Mouse (Mus musculus): ENCODE results near the gene Vps37d. TPM values are rescaled to one million over a fixed set of nuclear protein-coding genes. Genes with fewer than 3 reads are reported as not detected.
"Not testable (repeated sequence)": the region's sequence is repeated elsewhere in the genome, so short reads cannot be mapped to it uniquely, and the experiment has no call there.

Vps37d gene
- total RNA-seq, 1 experiment, result 2.0 TPM

DNA sequence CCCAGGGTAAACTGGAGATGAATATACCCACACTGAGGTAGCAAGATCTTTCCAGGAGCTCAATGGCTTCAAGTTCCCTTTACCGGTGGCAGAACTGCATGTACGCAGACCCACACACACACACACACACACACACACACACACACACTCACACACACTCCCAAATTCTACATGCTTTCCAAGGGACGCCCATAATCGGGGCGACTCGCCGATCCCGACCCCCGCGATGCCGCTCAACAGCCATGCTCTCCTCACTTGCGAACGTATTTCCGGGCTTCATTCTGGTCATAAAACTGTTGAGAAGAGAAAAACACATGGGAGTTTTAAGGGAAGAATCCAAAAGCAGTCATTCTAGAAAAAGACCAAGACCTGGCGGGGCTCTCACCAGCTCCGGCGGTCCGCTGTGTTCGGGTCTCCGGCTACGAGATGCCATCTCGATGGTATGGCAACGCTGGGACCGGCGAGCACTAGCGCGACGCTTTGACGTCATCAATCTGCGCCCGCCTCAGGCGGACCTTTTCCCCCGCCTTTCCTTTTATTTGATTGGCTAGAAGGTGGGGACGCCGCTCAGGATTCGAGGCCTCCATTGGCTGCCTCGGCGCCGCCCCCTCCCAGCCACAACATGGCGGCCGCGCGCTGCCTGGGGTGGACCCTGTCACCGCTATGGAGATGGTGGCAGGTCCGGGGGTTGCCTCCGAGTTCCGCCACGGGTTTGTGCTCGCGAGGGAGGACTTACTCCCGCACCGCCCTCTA lies 14.3 kb downstream of the Vps37d start, which contains the start of gene Dnajc30:
Dnajc30 (plus strand) TSS at position 574 of the 753 bp plus-strand sequence.
- H3K27ac ChIP-seq (ENCODE audit: insufficient read depth, low read depth, low read length, poor library complexity, severe bottlenecking), result no peak within 1 kb of the TSS
- peaks cover 16% of the 10 kb centered on the region for H3K36me3 ChIP-seq (ENCODE audit: control insufficient read depth, insufficient read depth, low read length, poor library complexity, severe bottlenecking)
- 0 out of 4 replicates have a peak, but pooled peaks cover 0 to 2% of the 10 kb centered on the region in 2 experiments for H3K4me1 ChIP-seq (ENCODE audit: control insufficient read depth in 2 of 2, insufficient read depth in 2 of 2, low read length in 2 of 2, poor library complexity in 1 of 2)
- peak within 1 kb of the TSS; percentile 90 to 99 for H3K4me3 ChIP-seq (ENCODE audit: insufficient read depth in 1 of 2, low read depth in 1 of 2, low read length in 2 of 2, poor library complexity in 1 of 2, severe bottlenecking in 1 of 2)
- peak within 1 kb of the TSS; percentile 80 for H3K9ac ChIP-seq (ENCODE audit: insufficient read depth, low read depth, low read length, poor library complexity, severe bottlenecking)
- no peaks in the 10 kb centered on the region for H3K9me3 ChIP-seq (ENCODE audit: control insufficient read depth, insufficient read depth, low read depth, low read length)
- DNase-seq (ENCODE audit: low read depth, low spot score), result peak; percentile 94
- in situ Hi-C loops (cut with MboI; ENCODE audit: low sequenced_read_pairs in 2 of 2, unreplicated experiment in 2 of 2), result no loop called here
- TF ChIP-seq ZNF384 (IDR thresholded peaks at IDR 0.05; ENCODE audit: low read depth, low read length) (no peak), HCFC1 (IDR thresholded peaks at IDR 0.05; ENCODE audit: borderline replicate concordance, insufficient read depth, low read length) (peak; percentile 84), CHD2 (IDR thresholded peaks at IDR 0.05; ENCODE audit: low read depth, low read length) (0 out of 2 replicates have a peak, but pooled peaks have one; percentile 69)

DNA sequence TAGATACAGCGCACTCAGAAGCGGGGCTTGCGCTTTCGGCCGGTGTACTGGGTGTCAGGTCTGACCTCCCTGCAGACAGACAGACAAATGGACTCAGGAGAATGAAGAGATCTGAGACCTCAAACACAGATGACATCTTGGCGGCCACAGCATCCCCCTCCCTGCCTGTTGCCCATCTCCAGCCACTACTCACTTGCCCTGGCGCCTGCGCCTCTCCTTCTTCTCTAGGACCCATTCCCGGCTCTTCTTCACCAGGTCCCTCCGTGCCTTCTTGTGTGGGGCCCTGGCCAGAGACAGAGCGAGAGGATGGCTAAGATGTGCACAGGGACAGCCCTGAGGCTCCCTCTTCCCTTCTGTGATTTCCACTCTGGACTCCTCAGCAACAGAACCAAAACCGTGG lies 24.7 kb downstream of the Vps37d start:
- Histone ChIP-seq H3K9me3 (ENCODE audit: control insufficient read depth, insufficient read depth, low read depth, low read length) (no peaks in the 10 kb centered on the region), H3K4me1 (ENCODE audit: control insufficient read depth in 2 of 2, insufficient read depth in 2 of 2, low read length in 2 of 2, poor library complexity in 1 of 2) (peaks cover 0 to 16% of the 10 kb centered on the region in 2 experiments; a peak in 2 of 4 replicates), H3K9ac (ENCODE audit: insufficient read depth, low read depth, low read length, poor library complexity, severe bottlenecking) (no peak overlapping the region), H3K36me3 (ENCODE audit: control insufficient read depth, insufficient read depth, low read length, poor library complexity, severe bottlenecking) (peaks cover 44% of the 10 kb centered on the region), H3K27ac (ENCODE audit: insufficient read depth, low read depth, low read length, poor library complexity, severe bottlenecking) (no peak overlapping the region), H3K4me3 (ENCODE audit: insufficient read depth in 1 of 2, low read depth in 1 of 2, low read length in 2 of 2, poor library complexity in 1 of 2, severe bottlenecking in 1 of 2) (no peak overlapping the region)
- no peak for TF ChIP-seq HCFC1 (IDR thresholded peaks at IDR 0.05; ENCODE audit: borderline replicate concordance, insufficient read depth, low read length)
- TF ChIP-seq CHD2 (IDR thresholded peaks at IDR 0.05; ENCODE audit: low read depth, low read length), result no peak
- no peak for TF ChIP-seq ZC3H11A (IDR thresholded peaks at IDR 0.05; ENCODE audit: borderline replicate concordance, low read depth, low read length)
- no peak for TF ChIP-seq ZNF384 (IDR thresholded peaks at IDR 0.05; ENCODE audit: low read depth, low read length)
- no peak for TF ChIP-seq MAFK (IDR thresholded peaks at IDR 0.05; ENCODE audit: insufficient read depth, low read depth, low read length)
- no peak for DNase-seq (ENCODE audit: low read depth, low spot score)
- in situ Hi-C loops (cut with MboI; ENCODE audit: low sequenced_read_pairs in 2 of 2, unreplicated experiment in 2 of 2), result no loop called here

DNA sequence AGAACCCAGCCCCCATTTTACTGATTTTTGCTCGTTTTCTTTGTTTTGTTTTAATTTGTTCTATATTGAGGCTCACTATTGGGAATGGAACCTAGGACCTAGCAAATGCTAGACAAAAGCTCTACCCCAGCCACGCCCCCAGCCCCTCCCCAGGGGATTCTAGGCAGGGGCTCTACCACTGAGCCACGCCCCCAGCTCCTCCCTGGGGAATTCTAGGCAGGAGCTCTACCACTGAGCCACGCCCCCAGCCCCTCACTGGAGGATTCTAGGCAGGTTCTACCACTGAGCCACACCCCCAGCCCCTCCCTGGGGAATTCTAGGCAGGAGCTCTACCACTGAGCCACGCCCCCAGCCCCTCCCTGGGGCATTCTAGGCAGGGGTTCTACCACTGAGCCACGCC lies 28.8 kb downstream of the Vps37d start:
- H3K9me3 ChIP-seq (ENCODE audit: control insufficient read depth, insufficient read depth, low read depth, low read length); H3K27ac ChIP-seq (ENCODE audit: insufficient read depth, low read depth, low read length, poor library complexity, severe bottlenecking); DNase-seq (ENCODE audit: low read depth, low spot score); H3K4me3 ChIP-seq (ENCODE audit: insufficient read depth in 1 of 2, low read depth in 1 of 2, low read length in 2 of 2, poor library complexity in 1 of 2, severe bottlenecking in 1 of 2); H3K9ac ChIP-seq (ENCODE audit: insufficient read depth, low read depth, low read length, poor library complexity, severe bottlenecking); in situ Hi-C loops (cut with MboI; ENCODE audit: low sequenced_read_pairs in 2 of 2, unreplicated experiment in 2 of 2): not testable (repeated sequence)
- Histone ChIP-seq H3K36me3 (ENCODE audit: control insufficient read depth, insufficient read depth, low read length, poor library complexity, severe bottlenecking) (peaks cover 25% of the 10 kb centered on the region), H3K4me1 (ENCODE audit: control insufficient read depth in 2 of 2, insufficient read depth in 2 of 2, low read length in 2 of 2, poor library complexity in 1 of 2) (peaks cover 0 to 17% of the 10 kb centered on the region in 2 experiments; a peak in 2 of 4 replicates)

DNA sequence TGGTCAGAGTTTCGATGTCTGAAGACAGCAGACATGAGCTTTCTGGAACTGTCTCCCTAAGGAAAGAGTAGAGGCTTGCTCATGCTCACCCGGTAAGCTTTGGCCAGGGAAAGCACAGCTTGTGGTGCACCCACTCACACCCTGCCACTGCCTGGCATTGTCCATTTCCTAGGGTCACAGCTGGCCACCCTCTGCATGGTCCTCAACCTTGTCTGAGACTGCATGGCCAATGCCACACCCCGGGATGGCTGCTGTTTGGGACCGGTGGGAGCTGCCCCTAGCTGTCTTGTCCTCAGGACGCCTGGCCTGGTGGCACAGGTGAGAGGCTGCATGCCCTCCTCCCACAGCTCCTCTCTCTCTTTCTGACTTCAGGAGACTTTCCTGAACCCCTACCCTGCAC lies 29.5 kb downstream of the Vps37d start:
- peaks cover 0 to 17% of the 10 kb centered on the region in 2 experiments; a peak in 2 of 4 replicates for H3K4me1 ChIP-seq (ENCODE audit: control insufficient read depth in 2 of 2, insufficient read depth in 2 of 2, low read length in 2 of 2, poor library complexity in 1 of 2)
- H3K27ac ChIP-seq (ENCODE audit: insufficient read depth, low read depth, low read length, poor library complexity, severe bottlenecking), result no peak overlapping the region
- no peak for DNase-seq (ENCODE audit: low read depth, low spot score)
- no peak overlapping the region for H3K9ac ChIP-seq (ENCODE audit: insufficient read depth, low read depth, low read length, poor library complexity, severe bottlenecking)
- H3K36me3 ChIP-seq (ENCODE audit: control insufficient read depth, insufficient read depth, low read length, poor library complexity, severe bottlenecking), result peaks cover 18% of the 10 kb centered on the region
- H3K9me3 ChIP-seq (ENCODE audit: control insufficient read depth, insufficient read depth, low read depth, low read length), result no peaks in the 10 kb centered on the region
- in situ Hi-C loops (cut with MboI; ENCODE audit: low sequenced_read_pairs in 2 of 2, unreplicated experiment in 2 of 2), result no loop called here
- no peak overlapping the region for H3K4me3 ChIP-seq (ENCODE audit: insufficient read depth in 1 of 2, low read depth in 1 of 2, low read length in 2 of 2, poor library complexity in 1 of 2, severe bottlenecking in 1 of 2)
- TF ChIP-seq ZNF384 (IDR thresholded peaks at IDR 0.05; ENCODE audit: low read depth, low read length) (no peak), MAFK (IDR thresholded peaks at IDR 0.05; ENCODE audit: insufficient read depth, low read depth, low read length) (no peak), HCFC1 (IDR thresholded peaks at IDR 0.05; ENCODE audit: borderline replicate concordance, insufficient read depth, low read length) (no peak), ZC3H11A (IDR thresholded peaks at IDR 0.05; ENCODE audit: borderline replicate concordance, low read depth, low read length) (no peak), CHD2 (IDR thresholded peaks at IDR 0.05; ENCODE audit: low read depth, low read length) (no peak)
